Mouse (Mus musculus): ENCODE data around the gene Gm12184.

The Gm12184 gene

GRCm38 (mm10) chr11:48775483-48775882 lies 51.0 kb downstream of the Gm12184 start:
- no peak for DNase-seq (ENCODE audit: extremely low read depth, low read depth, low spot score)
